Mouse (Mus musculus) ES-E14 (cell line): ENCODE measurements around the gene Irx3.

Source experiments
- CHD2 ChIP-seq: IDR thresholded peaks from 2 replicates; pipeline ENCODE4 v1.6.1; 2014; ENCODE audit warnings: mild to moderate bottlenecking, low read depth, low read length, inconsistent platforms
- MAFK ChIP-seq: IDR thresholded peaks from 2 replicates; pipeline ENCODE4 v1.6.1; 2014; ENCODE audit warnings: mild to moderate bottlenecking, low read depth, low read length, inconsistent platforms; ENCODE audit not compliant: insufficient read depth
- ZC3H11A ChIP-seq: IDR thresholded peaks from 2 replicates; pipeline ENCODE4 v1.6.1; 2012; ENCODE audit warnings: low read depth, mild to moderate bottlenecking, inconsistent platforms, low read length, borderline replicate concordance
- ZNF384 ChIP-seq: IDR thresholded peaks from 2 replicates; pipeline ENCODE4 v1.6.1; 2012; ENCODE audit warnings: low read depth, low read length, inconsistent platforms

- no peak for TF ChIP-seq ZC3H11A
- TF ChIP-seq MAFK, result no peak
- no peak for TF ChIP-seq ZNF384
- TF ChIP-seq CHD2, result no peak
Observed at GRCm38 (mm10) chr8:91793846-91794245, 8.0 kb downstream of the Irx3 start.
